In genomic region chrX:99198961-99199631, GRCm38 (mm10) we compare ENCODE assay signal across 8 mouse cellular contexts.
DNase-seq lines count a peak whose midpoint lies in the region; ATAC-seq lines count a peak whose summit lies in the region.

No protein-coding gene starts in this region.

- no peaks in the 10 kb centered on the region for H3K9me3 ChIP-seq in forebrain, embryonic 16.5 days (ENCODE audit: control insufficient read depth, low read length)
- no peaks in the 10 kb centered on the region for H3K9me3 ChIP-seq in liver, embryonic 16.5 days (replicated peaks; ENCODE audit: control insufficient read depth, low read length)
- H3K9me3 ChIP-seq in neural tube, embryonic 12.5 days = no peaks in the 10 kb centered on the region

- peak overlapping the region; percentile 16 for H3K4me3 ChIP-seq in forebrain, embryonic 16.5 days (replicated peaks; ENCODE audit: low read length)
- H3K4me3 ChIP-seq in liver, embryonic 16.5 days (ENCODE audit: low read depth, low read length) = peak overlapping the region; percentile 36
- no peak overlapping the region for H3K4me3 ChIP-seq in neural tube, embryonic 12.5 days

- peak overlapping the region; percentile 50 for H3K4me2 ChIP-seq in forebrain, embryonic 16.5 days (ENCODE audit: low read length)
- peak overlapping the region; percentile 47 for H3K4me2 ChIP-seq in liver, embryonic 16.5 days (ENCODE audit: low read depth, low read length)
- H3K4me2 ChIP-seq in neural tube, embryonic 12.5 days (replicated peaks) = peak overlapping the region; percentile 49

- H3K36me3 ChIP-seq in forebrain, embryonic 16.5 days (ENCODE audit: control insufficient read depth, insufficient read depth) = no peaks in the 10 kb centered on the region
- no peaks in the 10 kb centered on the region for H3K36me3 ChIP-seq in liver, embryonic 16.5 days (ENCODE audit: control insufficient read depth, insufficient read depth)
- H3K36me3 ChIP-seq in neural tube, embryonic 12.5 days = no peaks in the 10 kb centered on the region

- 24% methylated on average over 29 of the region's 29 CpGs for WGBS in forebrain, embryonic 16.5 days
- WGBS in large intestine, adult 2 months = 26% methylated on average over 29 of the region's 29 CpGs
- 23% methylated on average over 29 of the region's 29 CpGs for WGBS in liver, embryonic 16.5 days (ENCODE audit: insufficient replicate concordance)
- 27% methylated on average over 28 of the region's 29 CpGs for WGBS in neural tube, embryonic 12.5 days

- peak overlapping the region; percentile 95 for H3K27ac ChIP-seq in forebrain, embryonic 16.5 days (ENCODE audit: low read length)
- H3K27ac ChIP-seq in liver, embryonic 16.5 days (ENCODE audit: low read length) = no peak overlapping the region
- H3K27ac ChIP-seq in neural tube, embryonic 12.5 days = peak overlapping the region; percentile 72

- DNase-seq in Muller cell, postnatal 12 days (ENCODE audit: inconsistent ontology term) = peak; percentile 94
- DNase-seq in c-Kit-positive CD71-positive TER-119-positive erythroid progenitor cells, embryonic 14.5 days (ENCODE audit: low spot score) = peak; percentile 12
- peak; percentile 70 for DNase-seq in heart, postnatal 25 days (ENCODE audit: low spot score)
- DNase-seq in large intestine, adult 2 months (ENCODE audit: low read depth, low spot score) = peak; percentile 18
- no peak for DNase-seq in T-cell, adult 2 months (ENCODE audit: low spot score)

- H3K4me1 ChIP-seq in forebrain, embryonic 16.5 days (replicated peaks; ENCODE audit: control insufficient read depth, insufficient read depth, low read length) = peaks cover 27% of the 10 kb centered on the region
- H3K4me1 ChIP-seq in liver, embryonic 16.5 days (ENCODE audit: control insufficient read depth, low read depth, low read length) = no peaks in the 10 kb centered on the region
- H3K4me1 ChIP-seq in neural tube, embryonic 12.5 days = peaks cover 22% of the 10 kb centered on the region

- intact Hi-C loops in heart, postnatal 25 days (cut with DNase I) = loop anchor here (5.0 kb wide), 2 partner anchors 62 to 93 kb away; partner anchors contain the start of gene Efnb1

- peak; percentile 89 for ATAC-seq in forebrain, embryonic 16.5 days
- peak; percentile 74 for ATAC-seq in liver, embryonic 16.5 days (ENCODE audit: low read depth)
- peak; percentile 86 for ATAC-seq in neural tube, embryonic 12.5 days (ENCODE audit: low FRiP score, low read depth)

- no peaks in the 10 kb centered on the region for H3K27me3 ChIP-seq in forebrain, embryonic 16.5 days (replicated peaks; ENCODE audit: control insufficient read depth, insufficient read depth, low read length)
- H3K27me3 ChIP-seq in liver, embryonic 16.5 days (ENCODE audit: control insufficient read depth, insufficient read depth, low read depth, low read length) = peaks cover 4% of the 10 kb centered on the region; the same call in 1 of the 2 replicates
- 0 out of 2 replicates have a peak, but pooled peaks cover 14% of the 10 kb centered on the region for H3K27me3 ChIP-seq in neural tube, embryonic 12.5 days (replicated peaks)

- H3K9ac ChIP-seq in forebrain, embryonic 16.5 days (replicated peaks; ENCODE audit: low read depth, low read length) = peak overlapping the region; percentile 57
- H3K9ac ChIP-seq in liver, embryonic 16.5 days (ENCODE audit: low read depth, low read length) = no peak overlapping the region
- H3K9ac ChIP-seq in neural tube, embryonic 12.5 days = no peak overlapping the region
